Mouse (Mus musculus) brown adipose tissue, adult 24 weeks (tissue): Measurements from ENCODE around the gene Mthfd2l. TPM values are rescaled to one million over a fixed set of nuclear protein-coding genes. Genes with fewer than 3 reads are reported as not detected.

Experiments
- H3K27ac ChIP-seq: fragments of 200-500 bp; replicated peaks from 2 replicates; pipeline ENCODE4 v1.5.1; 2012; ENCODE audit warnings: low read depth, mild to moderate bottlenecking, low read length
- H3K4me1 ChIP-seq: fragments of 200-500 bp; 2 replicates; pipeline ENCODE4 v1.6.1; 2012; ENCODE audit warnings: low read length, mixed read lengths; ENCODE audit not compliant: control insufficient read depth, insufficient read depth, insufficient read length
- H3K4me3 ChIP-seq: fragments of 200-500 bp; 2 replicates; pipeline ENCODE4 v1.5.1; 2012; ENCODE audit warnings: low read depth, mild to moderate bottlenecking, low read length, moderate library complexity; ENCODE audit not compliant: insufficient read depth
- polyA plus RNA-seq: library from polyadenylated mRNA; stranded (reverse); fragments of >200 nt; gene quantifications from 2 replicates; pipeline ENCODE4 v1.2.4, GENCODE M21; 2012; ENCODE audit not compliant: missing spikeins, insufficient read depth, insufficient read length

Gene Mthfd2l
- polyA plus RNA-seq, result 27.9 and 48.7 TPM in 2 replicates

DNA sequence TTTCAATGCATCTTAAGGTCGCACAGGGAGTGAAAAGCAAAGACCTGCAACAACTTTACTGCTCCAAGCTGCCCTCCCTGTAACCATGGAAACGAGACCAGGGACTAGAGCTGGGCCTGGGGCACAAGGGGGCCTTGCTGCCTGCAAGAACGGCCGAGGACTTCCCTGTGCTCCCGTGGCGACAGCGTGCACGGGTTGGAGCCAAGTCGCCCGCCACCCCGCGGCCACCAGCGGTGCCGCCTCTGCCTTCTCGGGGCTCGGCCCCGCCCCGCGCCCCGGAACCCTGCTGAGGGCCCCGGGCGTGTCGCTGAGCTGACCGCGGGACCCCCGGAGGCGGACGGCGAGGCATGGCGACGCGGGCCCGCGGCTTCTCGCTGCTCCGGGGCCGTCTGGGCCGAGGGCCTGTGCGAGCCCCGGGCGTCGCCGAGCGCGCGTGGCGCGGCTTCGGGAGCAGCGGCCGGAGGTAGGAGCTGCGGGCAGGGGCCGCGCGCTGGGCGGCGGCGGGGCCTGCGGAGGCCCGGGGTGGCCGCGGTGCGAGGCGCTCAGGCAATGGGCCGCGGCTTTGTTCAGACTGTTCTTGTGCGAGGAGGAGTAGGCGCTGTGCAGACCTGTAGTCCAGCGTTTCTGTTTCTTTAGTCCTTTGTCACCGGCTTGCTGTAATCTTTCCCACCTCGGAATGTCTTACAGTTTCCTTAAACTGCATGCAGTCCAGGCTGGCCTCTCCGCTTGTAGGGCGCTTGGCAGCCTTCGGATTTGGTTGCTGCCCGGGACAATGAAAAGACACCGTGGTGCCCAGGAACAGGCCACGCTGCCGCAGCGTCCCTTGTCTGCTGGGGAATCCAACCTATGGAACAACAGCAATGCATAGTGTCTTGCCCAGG, at the start of gene Mthfd2l:
Gene Mthfd2l (plus strand): TSS at position 147 of the 881 bp plus-strand sequence.
- Histone ChIP-seq H3K27ac (0 out of 2 replicates have a peak within 1 kb of the TSS, but pooled peaks have one; percentile 45), H3K4me3 (peak within 1 kb of the TSS; percentile 74), H3K4me1 (peaks cover 5% of the 10 kb centered on the region)

DNA sequence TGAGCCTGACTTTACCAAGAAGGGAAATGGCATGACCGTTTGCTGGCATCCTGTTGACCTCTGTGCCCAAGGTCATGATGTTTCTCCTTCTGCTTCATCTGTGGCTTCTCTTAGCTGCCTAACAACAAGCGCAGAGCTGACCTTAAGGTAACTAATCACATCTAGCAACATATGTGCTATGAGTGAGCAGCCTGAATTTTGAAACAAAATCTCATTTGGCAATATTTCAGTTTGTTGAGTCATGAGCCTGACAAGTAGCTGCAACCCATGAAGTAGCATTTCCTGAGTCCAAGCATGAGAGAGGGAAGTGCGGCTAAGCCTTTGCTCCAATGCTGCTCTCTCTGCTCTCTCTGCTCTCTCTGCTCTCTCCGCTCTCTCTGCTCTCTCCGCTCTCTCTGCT, 49.2 kb upstream of the Mthfd2l start:
- Histone ChIP-seq H3K4me1 (peaks cover 18% of the 10 kb centered on the region), H3K27ac (peak overlapping the region; percentile 61), H3K4me3 (no peak overlapping the region)

DNA sequence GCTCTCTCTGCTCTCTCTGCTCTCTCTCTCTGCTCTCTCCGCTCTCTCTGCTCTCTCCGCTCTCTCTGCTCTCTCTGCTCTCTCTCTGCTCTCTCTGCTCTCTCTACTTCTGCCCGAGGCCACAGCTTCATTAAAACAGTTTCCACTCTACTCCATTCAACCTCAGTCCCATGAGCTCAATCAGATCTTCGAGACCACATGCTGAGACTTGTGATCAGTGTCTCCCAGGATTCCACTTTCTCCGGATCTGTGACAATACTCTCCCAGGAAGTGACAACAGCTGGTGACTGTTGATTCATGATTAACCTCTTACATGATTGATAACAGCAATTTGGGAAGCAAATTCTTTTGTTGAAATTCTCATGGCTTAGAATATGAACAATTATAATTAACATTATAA, 48.8 kb upstream of the Mthfd2l start:
- Histone ChIP-seq H3K4me1 (peaks cover 17% of the 10 kb centered on the region), H3K27ac (peak overlapping the region; percentile 60), H3K4me3 (no peak overlapping the region)

DNA sequence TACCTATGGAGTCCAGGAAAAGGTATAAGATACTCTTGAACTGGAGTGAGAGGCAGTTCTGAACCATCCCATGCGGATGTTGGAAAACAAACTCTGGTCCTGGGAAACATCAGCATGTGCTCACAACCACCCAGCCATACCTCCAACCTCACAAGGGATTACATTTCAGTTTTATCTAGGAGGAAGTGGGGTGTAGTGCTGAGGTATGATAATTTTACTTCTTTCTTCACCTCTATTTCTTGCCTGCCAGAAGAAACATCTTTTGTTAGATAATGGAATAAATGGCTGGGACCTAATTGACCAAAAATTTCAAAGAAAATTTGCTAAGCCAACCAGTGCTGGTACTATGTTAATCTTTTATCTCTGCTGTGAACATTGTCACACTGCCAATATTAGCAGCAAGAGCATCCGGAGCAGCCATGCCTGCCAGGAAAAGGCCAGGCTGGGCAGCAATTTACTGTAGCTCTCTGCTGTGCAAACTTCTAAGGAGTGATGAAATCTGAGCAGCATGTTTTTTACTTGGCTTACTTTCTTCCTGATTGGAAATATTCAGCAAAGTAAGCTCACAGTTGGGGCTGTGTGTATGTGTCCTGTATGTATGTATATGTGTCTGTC, 46.2 kb upstream of the Mthfd2l start:
- H3K4me3 ChIP-seq, result no peak overlapping the region
- no peak overlapping the region for H3K27ac ChIP-seq
- H3K4me1 ChIP-seq, result peaks cover 14% of the 10 kb centered on the region

DNA sequence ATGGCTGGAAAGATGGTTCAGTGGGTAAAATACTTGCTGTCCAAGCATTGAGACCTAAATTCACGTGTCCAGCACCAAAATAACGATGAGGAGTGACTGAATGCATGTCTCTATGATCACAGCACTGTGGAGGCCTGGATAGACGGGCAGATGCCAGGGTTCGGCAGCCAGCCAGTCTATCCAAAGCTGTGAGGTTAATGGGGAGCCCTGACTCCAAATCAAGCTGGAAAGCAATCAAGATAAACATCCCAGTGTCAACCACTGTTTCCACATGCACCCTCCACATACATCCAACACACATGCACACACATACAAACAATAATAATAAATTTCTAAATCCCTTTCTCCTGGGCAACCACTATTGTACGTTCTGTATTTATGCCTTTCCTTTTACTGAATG, 42.3 kb upstream of the Mthfd2l start:
- H3K27ac ChIP-seq, result no peak overlapping the region
- no peak overlapping the region for H3K4me3 ChIP-seq

DNA sequence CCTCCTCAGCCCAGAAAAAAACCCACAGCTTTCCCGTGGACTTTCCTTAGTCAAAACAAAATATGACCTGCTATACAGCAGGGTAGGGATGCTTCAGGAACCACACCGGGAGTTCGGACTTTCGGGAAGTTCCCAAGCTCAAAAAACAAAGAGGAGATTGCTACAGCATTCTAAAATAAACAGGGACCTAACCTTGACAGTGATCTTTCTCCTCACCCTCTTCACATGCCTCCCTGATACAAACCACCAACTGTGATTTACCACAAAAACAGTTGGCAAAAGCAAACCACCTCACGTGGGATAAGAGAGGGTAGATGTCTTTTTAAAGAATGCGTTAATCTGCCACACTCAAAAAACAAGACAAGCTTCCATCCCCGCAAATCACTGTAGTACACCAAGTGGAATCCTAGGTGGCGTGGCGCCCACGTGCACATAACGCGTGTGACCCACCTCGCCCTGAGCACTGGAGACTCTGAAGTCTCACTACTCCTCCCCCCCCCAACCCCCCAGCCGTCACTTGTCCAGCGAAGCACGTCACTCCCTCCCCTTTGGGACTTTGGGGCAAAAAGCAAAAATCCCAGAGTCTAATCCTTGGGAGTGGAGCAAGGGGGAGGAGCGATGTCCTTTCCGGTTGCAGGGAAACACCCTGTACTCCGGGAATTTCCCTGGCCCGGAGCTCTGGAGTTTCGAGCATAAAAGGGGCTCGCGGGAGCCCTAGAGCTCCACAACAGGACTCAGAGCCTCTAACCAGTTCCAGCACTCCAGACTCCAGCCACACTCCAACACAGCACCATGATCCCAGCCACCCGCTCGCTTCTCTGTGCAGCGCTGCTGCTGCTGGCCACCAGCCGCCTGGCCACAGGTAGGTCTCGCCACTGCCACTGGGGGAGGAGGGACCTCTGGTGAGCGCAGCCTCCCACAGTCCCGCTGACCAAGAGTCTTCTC, 40.1 kb upstream of the Mthfd2l start, which contains the start of gene Cxcl1:
Gene Cxcl1 (plus strand): TSS at position 723 of the 945 bp plus-strand sequence.
- no peaks in the 10 kb centered on the region; the same call in 1 of the 2 replicates for H3K4me1 ChIP-seq
- H3K4me3 ChIP-seq, result peak within 1 kb of the TSS; percentile 45
- H3K27ac ChIP-seq, result 0 out of 2 replicates have a peak within 1 kb of the TSS, but pooled peaks have one; percentile 40

More for the DNA sequence above, 42.3 kb upstream of the Mthfd2l start:
- H3K4me1 ChIP-seq, result peaks cover 6% of the 10 kb centered on the region

DNA sequence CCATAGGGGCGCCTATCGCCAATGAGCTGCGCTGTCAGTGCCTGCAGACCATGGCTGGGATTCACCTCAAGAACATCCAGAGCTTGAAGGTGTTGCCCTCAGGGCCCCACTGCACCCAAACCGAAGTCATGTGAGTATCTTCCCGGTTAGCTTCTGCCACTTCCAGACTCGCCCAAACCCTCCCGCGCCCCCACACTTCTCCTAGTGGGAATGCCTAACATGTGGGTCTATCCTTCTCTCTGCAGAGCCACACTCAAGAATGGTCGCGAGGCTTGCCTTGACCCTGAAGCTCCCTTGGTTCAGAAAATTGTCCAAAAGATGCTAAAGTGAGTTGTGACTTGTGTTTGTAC, 39.5 kb upstream of the Mthfd2l start:
- Histone ChIP-seq H3K27ac (no peak overlapping the region), H3K4me1 (no peaks in the 10 kb centered on the region; the same call in 1 of the 2 replicates), H3K4me3 (peak overlapping the region; percentile 45)

DNA sequence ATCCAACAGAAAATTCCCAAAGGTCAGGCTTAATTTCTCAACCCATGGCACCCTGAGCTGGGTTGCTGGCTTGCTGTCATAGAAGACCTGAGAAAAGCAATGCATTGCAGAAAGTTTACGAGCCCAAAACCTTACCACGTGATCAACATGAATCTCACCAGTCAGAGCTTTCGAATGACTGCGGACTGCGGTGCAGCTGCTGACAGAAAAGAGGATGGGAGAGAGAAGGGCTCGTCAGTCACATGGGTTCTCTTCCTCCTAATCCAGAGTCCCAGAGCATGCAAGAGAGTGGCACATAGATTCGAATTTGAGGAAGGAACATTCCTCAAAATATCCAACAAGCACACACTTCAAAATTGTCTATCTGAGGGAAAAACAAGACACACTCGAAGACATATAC, 36.7 kb upstream of the Mthfd2l start:
- H3K4me3 ChIP-seq, result no peak overlapping the region
- H3K27ac ChIP-seq, result no peak overlapping the region
- H3K4me1 ChIP-seq, result no peaks in the 10 kb centered on the region; the same call in 1 of the 2 replicates

DNA sequence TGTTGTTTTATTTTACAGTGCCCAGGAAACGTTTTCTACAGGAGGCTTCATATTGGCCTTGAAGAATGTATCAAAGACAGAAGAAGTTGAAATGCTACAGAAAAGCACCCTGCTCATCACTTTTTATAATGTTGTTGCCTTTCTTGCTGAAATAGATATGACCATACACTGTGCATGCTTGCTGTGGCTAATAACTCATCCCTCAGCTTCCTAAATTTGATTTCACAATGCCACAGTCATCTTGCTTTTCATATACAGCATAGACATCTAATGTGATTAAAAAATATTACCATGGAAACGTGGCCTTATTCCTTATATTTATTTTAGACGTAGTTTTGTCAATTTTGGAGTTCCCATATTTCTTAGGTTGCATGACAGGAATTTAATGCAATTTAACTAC, 33.5 kb upstream of the Mthfd2l start:
- Histone ChIP-seq H3K4me3 (no peak overlapping the region), H3K4me1 (peaks cover 9% of the 10 kb centered on the region), H3K27ac (no peak overlapping the region)

DNA sequence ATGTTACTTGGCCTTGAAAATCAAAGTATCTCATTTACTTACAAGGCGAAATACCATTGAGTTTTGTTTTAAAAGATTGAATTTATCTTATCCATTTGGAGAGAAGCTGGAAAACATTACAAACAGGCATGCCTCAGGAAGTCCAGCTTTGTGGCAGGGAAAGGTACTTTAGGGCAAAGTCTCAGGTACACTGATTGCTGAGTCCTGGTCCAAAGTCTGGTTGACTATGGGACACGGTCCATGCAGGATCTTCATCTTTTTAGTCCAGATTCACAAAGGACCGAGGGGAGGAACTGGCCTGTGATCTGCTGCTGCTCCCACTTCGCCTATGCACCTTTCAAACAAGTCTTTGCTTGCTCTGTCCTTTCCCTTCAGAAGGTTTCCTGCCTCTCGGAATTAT, 31.6 kb upstream of the Mthfd2l start:
- Histone ChIP-seq H3K27ac (peak overlapping the region; percentile 12; the same call in 1 of the 2 replicates), H3K4me3 (no peak overlapping the region), H3K4me1 (peaks cover 9% of the 10 kb centered on the region)

DNA sequence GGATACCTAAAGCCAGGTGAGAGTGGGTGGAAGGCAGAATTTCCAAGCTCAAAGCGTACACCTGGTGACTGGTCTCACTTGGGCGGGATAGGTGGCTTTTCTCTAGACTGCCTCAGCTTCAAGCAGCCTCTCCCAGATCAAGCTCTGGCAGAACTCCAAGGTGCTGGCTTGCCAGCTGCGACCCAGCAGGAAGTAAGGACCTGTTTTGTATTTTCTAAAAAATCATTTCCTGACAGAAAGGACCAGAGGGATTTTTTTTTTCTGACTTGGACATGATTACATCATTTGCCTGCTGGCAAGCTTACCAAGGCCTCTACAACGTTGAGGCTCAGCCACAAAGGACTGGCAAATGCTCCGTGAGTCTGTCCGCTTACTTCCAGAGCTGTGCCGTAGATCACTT, 30.8 kb upstream of the Mthfd2l start:
- Histone ChIP-seq H3K27ac (0 out of 2 replicates have a peak overlapping the region, but pooled peaks have one; percentile 12), H3K4me1 (peaks cover 9% of the 10 kb centered on the region), H3K4me3 (no peak overlapping the region)

DNA sequence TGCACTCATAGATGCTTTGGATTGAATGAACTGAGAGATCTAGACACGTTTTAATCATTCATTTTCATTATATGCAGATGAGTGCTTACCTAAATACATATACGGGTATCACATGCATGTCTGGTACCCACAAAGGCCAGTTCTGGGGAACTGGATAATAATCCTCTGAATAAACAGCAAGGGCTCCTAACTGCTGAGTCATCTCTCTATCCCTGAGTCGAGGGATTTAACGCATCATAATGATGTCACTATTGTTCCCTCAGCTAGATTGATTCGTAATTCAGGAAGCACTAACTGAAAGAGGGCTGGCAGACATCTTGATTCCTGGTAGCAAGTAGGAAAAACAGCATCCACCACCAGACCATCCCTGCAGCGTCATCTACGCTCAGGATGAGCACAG, 30.2 kb upstream of the Mthfd2l start:
- H3K4me3 ChIP-seq, result no peak overlapping the region
- peaks cover 9% of the 10 kb centered on the region for H3K4me1 ChIP-seq
- H3K27ac ChIP-seq, result no peak overlapping the region

DNA sequence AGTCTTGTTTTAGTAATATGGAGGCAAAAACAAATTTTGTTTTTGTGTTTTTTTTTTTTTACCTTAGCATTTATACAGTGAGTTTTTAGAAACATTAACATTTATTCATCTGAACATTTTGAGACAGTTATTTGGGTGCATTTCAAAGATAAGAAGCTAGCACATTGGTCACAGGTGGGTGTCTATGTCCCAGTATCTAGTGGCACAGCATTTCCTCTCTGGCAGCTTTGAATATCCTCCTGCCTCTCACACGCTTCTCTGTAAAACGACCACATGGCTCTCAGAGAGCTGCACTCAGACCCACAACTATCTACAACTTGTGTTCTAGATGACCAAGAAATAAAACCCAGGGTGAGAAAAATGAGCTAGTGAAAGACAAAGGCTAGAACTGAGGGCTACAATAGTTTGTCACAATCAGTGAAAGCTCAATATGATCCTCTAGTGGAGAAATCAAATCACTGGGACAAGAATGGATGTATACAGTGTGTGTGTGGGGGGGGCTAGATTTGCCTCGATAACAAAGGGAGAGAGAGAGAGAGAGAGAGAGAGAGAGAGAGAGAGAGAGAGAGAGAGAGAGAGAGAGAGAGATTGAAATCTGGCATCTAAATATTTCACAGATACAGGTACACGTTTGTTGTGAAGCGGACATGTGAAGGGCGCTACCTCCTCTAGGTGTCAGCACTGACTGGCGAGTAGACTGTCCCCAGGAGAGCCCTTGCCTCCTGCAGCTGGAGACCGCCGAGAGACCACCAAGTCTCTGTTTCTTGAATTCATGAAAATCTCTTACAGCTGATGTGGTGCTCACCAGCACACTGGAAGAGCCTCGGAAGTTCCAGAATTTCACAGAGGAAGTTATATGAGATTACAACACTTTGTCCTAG, 28.3 kb upstream of the Mthfd2l start:
- Histone ChIP-seq H3K27ac (no peak overlapping the region), H3K4me3 (no peak overlapping the region), H3K4me1 (peaks cover 9% of the 10 kb centered on the region)
